Mouse (Mus musculus): ENCODE results near the gene Nacad. TPM values are rescaled to one million over a fixed set of nuclear protein-coding genes. Genes with fewer than 3 reads are reported as not detected.

Nacad gene
- total and polyA plus RNA-seq, 3 experiments, result 0.23 to 1.4 (median 0.52) TPM

GRCm38 (mm10) chr11:6561474-6561873, 44.4 kb downstream of the Nacad start:
- intact Hi-C loops (cut with DNase I), result no loop called here
- TF ChIP-seq CTCF (IDR thresholded peaks at IDR 0.05), result no peak
- no peak for TF ChIP-seq POLR2A (IDR thresholded peaks at IDR 0.05; ENCODE audit: insufficient read depth, low read depth, low read length)
- TF ChIP-seq EP300 (IDR thresholded peaks at IDR 0.05; ENCODE audit: insufficient read depth, low read depth, low read length), result no peak
- WGBS, result 64% methylated on average over 4 of the region's 4 CpGs
- no peak overlapping the region for H3K9ac ChIP-seq (ENCODE audit: low read depth, low read length)
- DNase-seq, result no peak
- H3K79me2 ChIP-seq (replicated peaks; ENCODE audit: control insufficient read depth, insufficient read depth, low read length), result peaks cover 6% of the 10 kb centered on the region
- peak overlapping the region; percentile 50 for H3K27ac ChIP-seq
- peaks cover 7% of the 10 kb centered on the region for H3K4me1 ChIP-seq (ENCODE audit: control insufficient read depth, insufficient read depth, low read length)
- H3K36me3 ChIP-seq (ENCODE audit: control insufficient read depth, insufficient read depth, low read length), result peaks cover 4% of the 10 kb centered on the region; the same call in 1 of the 2 replicates
- no peaks in the 10 kb centered on the region for H3K27me3 ChIP-seq (ENCODE audit: control insufficient read depth, insufficient read depth, low read length)
- H3K4me3 ChIP-seq, result no peak overlapping the region; the same call in 1 of the 2 replicates

GRCm38 (mm10) chr11:6560655-6561360, 45.0 kb downstream of the Nacad start:
- 62% methylated on average over 13 of the region's 13 CpGs for WGBS
- Histone ChIP-seq H3K27me3 (ENCODE audit: control insufficient read depth, insufficient read depth, low read length) (no peaks in the 10 kb centered on the region), H3K9ac (ENCODE audit: low read depth, low read length) (0 out of 2 replicates have a peak overlapping the region, but pooled peaks have one; percentile 16), H3K4me3 (no peak overlapping the region), H3K4me1 (ENCODE audit: control insufficient read depth, insufficient read depth, low read length) (peaks cover 7% of the 10 kb centered on the region), H3K27ac (peak overlapping the region; percentile 50), H3K36me3 (ENCODE audit: control insufficient read depth, insufficient read depth, low read length) (peaks cover 4% of the 10 kb centered on the region; the same call in 1 of the 2 replicates), H3K79me2 (replicated peaks; ENCODE audit: control insufficient read depth, insufficient read depth, low read length) (peaks cover 6% of the 10 kb centered on the region)
- TF ChIP-seq EP300 (IDR thresholded peaks at IDR 0.05; ENCODE audit: insufficient read depth, low read depth, low read length), result no peak
- TF ChIP-seq POLR2A (IDR thresholded peaks at IDR 0.05; ENCODE audit: insufficient read depth, low read depth, low read length), result peak; percentile 50; the same call in 1 of the 2 replicates
- no peak for TF ChIP-seq CTCF (IDR thresholded peaks at IDR 0.05)
- peak; percentile 61 to 62 for DNase-seq
- intact Hi-C loops (cut with DNase I), result no loop called here

- Histone ChIP-seq H3K4me3 (no peak overlapping the region), H3K9ac (ENCODE audit: low read depth, low read length) (no peak overlapping the region), H3K36me3 (ENCODE audit: control insufficient read depth, insufficient read depth, low read length) (peaks cover 4% of the 10 kb centered on the region; the same call in 1 of the 2 replicates), H3K27me3 (ENCODE audit: control insufficient read depth, insufficient read depth, low read length) (no peaks in the 10 kb centered on the region), H3K79me2 (replicated peaks; ENCODE audit: control insufficient read depth, insufficient read depth, low read length) (peaks cover 6% of the 10 kb centered on the region), H3K27ac (peak overlapping the region; percentile 38; the same call in 1 of the 2 replicates), H3K4me1 (ENCODE audit: control insufficient read depth, insufficient read depth, low read length) (peaks cover 7% of the 10 kb centered on the region)
- intact Hi-C loops (cut with DNase I), result no loop called here
- no peak for TF ChIP-seq POLR2A (IDR thresholded peaks at IDR 0.05; ENCODE audit: insufficient read depth, low read depth, low read length)
- no peak for TF ChIP-seq EP300 (IDR thresholded peaks at IDR 0.05; ENCODE audit: insufficient read depth, low read depth, low read length)
- no peak for TF ChIP-seq CTCF (IDR thresholded peaks at IDR 0.05)
- WGBS, result 90% methylated on average over 2 of the region's 2 CpGs
- DNase-seq, result no peak
Measured at GRCm38 (mm10) chr11:6559996-6560395, 45.9 kb downstream of the Nacad start.

GRCm38 (mm10) chr11:6558234-6558633, 47.6 kb downstream of the Nacad start:
- Histone ChIP-seq H3K79me2 (replicated peaks; ENCODE audit: control insufficient read depth, insufficient read depth, low read length) (peaks cover 2% of the 10 kb centered on the region), H3K4me3 (no peak overlapping the region), H3K27ac (no peak overlapping the region), H3K4me1 (ENCODE audit: control insufficient read depth, insufficient read depth, low read length) (peaks cover 7% of the 10 kb centered on the region), H3K27me3 (ENCODE audit: control insufficient read depth, insufficient read depth, low read length) (no peaks in the 10 kb centered on the region), H3K36me3 (ENCODE audit: control insufficient read depth, insufficient read depth, low read length) (no peaks in the 10 kb centered on the region; the same call in 1 of the 2 replicates), H3K9ac (ENCODE audit: low read depth, low read length) (no peak overlapping the region)
- TF ChIP-seq POLR2A (IDR thresholded peaks at IDR 0.05; ENCODE audit: insufficient read depth, low read depth, low read length) (no peak), CTCF (IDR thresholded peaks at IDR 0.05) (0 out of 2 replicates have a peak, but pooled peaks have one; percentile 11)
- intact Hi-C loops (cut with DNase I), result no loop called here
- no peak for DNase-seq
- WGBS, result 75% methylated on average over 3 of the region's 3 CpGs

- Histone ChIP-seq H3K9ac (ENCODE audit: low read depth, low read length) (no peak overlapping the region), H3K27ac (no peak overlapping the region), H3K79me2 (replicated peaks; ENCODE audit: control insufficient read depth, insufficient read depth, low read length) (no peaks in the 10 kb centered on the region; the same call in none of the 2 replicates), H3K4me1 (ENCODE audit: control insufficient read depth, insufficient read depth, low read length) (peaks cover 2% of the 10 kb centered on the region), H3K36me3 (ENCODE audit: control insufficient read depth, insufficient read depth, low read length) (peaks cover 2% of the 10 kb centered on the region; the same call in 1 of the 2 replicates), H3K4me3 (no peak overlapping the region), H3K27me3 (ENCODE audit: control insufficient read depth, insufficient read depth, low read length) (no peaks in the 10 kb centered on the region)
- DNase-seq, result no peak
- TF ChIP-seq CTCF (IDR thresholded peaks at IDR 0.05), result no peak
- no peak for TF ChIP-seq EP300 (IDR thresholded peaks at IDR 0.05; ENCODE audit: insufficient read depth, low read depth, low read length)
- no peak for TF ChIP-seq POLR2A (IDR thresholded peaks at IDR 0.05; ENCODE audit: insufficient read depth, low read depth, low read length)
- intact Hi-C loops (cut with DNase I), result no loop called here
- 79% methylated on average over 3 of the region's 3 CpGs for WGBS
Measured at GRCm38 (mm10) chr11:6550201-6550600, 55.7 kb downstream of the Nacad start.

GRCm38 (mm10) chr11:6549770-6550169, 56.1 kb downstream of the Nacad start:
- Histone ChIP-seq H3K27ac (no peak overlapping the region), H3K27me3 (ENCODE audit: control insufficient read depth, insufficient read depth, low read length) (no peaks in the 10 kb centered on the region), H3K36me3 (ENCODE audit: control insufficient read depth, insufficient read depth, low read length) (peaks cover 2% of the 10 kb centered on the region; the same call in 1 of the 2 replicates), H3K4me3 (no peak overlapping the region), H3K9ac (ENCODE audit: low read depth, low read length) (no peak overlapping the region), H3K4me1 (ENCODE audit: control insufficient read depth, insufficient read depth, low read length) (peaks cover 2% of the 10 kb centered on the region), H3K79me2 (replicated peaks; ENCODE audit: control insufficient read depth, insufficient read depth, low read length) (no peaks in the 10 kb centered on the region; the same call in none of the 2 replicates)
- intact Hi-C loops (cut with DNase I), result loop anchor here (5.0 kb wide), 1 partner anchor 38 kb away; no protein-coding TSS in a partner anchor
- DNase-seq, result no peak
- TF ChIP-seq POLR2A (IDR thresholded peaks at IDR 0.05; ENCODE audit: insufficient read depth, low read depth, low read length) (no peak), CTCF (IDR thresholded peaks at IDR 0.05) (no peak), EP300 (IDR thresholded peaks at IDR 0.05; ENCODE audit: insufficient read depth, low read depth, low read length) (no peak)
- WGBS, result 88% methylated on average over 2 of the region's 2 CpGs

Other genes with a start within 250 kb of the Nacad start
- 10 to 100 TPM; 36.6 to 39.3 TPM for gene Zmiz2, start 217.0 kb downstream of the Nacad start, total RNA-seq (2021)
- gene Zmiz2, start 217.0 kb downstream of the Nacad start, polyA plus RNA-seq (2012; rRNA removed), result 26.2 and 35.7 TPM in 2 replicates
- gene Ppia, start 190.6 kb downstream of the Nacad start, total RNA-seq (2021), result 100 to 1,000 TPM; 304 to 328 TPM
- 298 and 449 TPM in 2 replicates for gene Ppia, start 190.6 kb downstream of the Nacad start, polyA plus RNA-seq (2012; rRNA removed)
- gene H2afv, start 161.6 kb downstream of the Nacad start, total RNA-seq (2021), result 10 to 100 TPM; 75.8 to 80.8 TPM
- 46.3 and 59.2 TPM in 2 replicates for gene H2afv, start 161.6 kb downstream of the Nacad start, polyA plus RNA-seq (2012; rRNA removed)
- gene Purb, start 130.1 kb downstream of the Nacad start, total RNA-seq (2021), result 10 to 100 TPM; 28.0 to 31.5 TPM
- 5.0 and 9.3 TPM in 2 replicates for gene Purb, start 130.1 kb downstream of the Nacad start, polyA plus RNA-seq (2012; rRNA removed)
- 1 to 10 TPM; 1.4 TPM for gene Myo1g, start 85.1 kb downstream of the Nacad start, total RNA-seq (2021)
- 4.1 and 7.2 TPM in 2 replicates for gene Myo1g, start 85.1 kb downstream of the Nacad start, polyA plus RNA-seq (2012; rRNA removed)
- gene Ccm2, start 59.2 kb downstream of the Nacad start, total RNA-seq (2021), result 10 to 100 TPM; 25.6 to 28.5 TPM
- gene Ccm2, start 59.2 kb downstream of the Nacad start, polyA plus RNA-seq (2012; rRNA removed), result 47.8 and 54.1 TPM in 2 replicates
- 10 to 100 TPM; 85.1 to 95.8 TPM for gene Tbrg4, start 20.0 kb upstream of the Nacad start, total RNA-seq (2021)
- 110 and 131 TPM in 2 replicates for gene Tbrg4, start 20.0 kb upstream of the Nacad start, polyA plus RNA-seq (2012; rRNA removed)
- not detected for gene Wap, start 32.6 kb upstream of the Nacad start, total RNA-seq (2021)
- gene Wap, start 32.6 kb upstream of the Nacad start, polyA plus RNA-seq (2012; rRNA removed), result not detected in 2 replicates
- 1 to 10 TPM; 6.0 to 7.6 TPM for gene Ramp3, start 52.5 kb upstream of the Nacad start, total RNA-seq (2021)
- gene Ramp3, start 52.5 kb upstream of the Nacad start, polyA plus RNA-seq (2012; rRNA removed), result 7.6 and 9.5 TPM in 2 replicates
- not detected for gene Gm11983, start 231.6 kb upstream of the Nacad start, total RNA-seq (2021)
- gene Gm11983, start 231.6 kb upstream of the Nacad start, polyA plus RNA-seq (2012; rRNA removed), result not detected in 2 replicates